Mouse (Mus musculus) megakaryocyte, adult 5-6 weeks (primary cell): ENCODE measurements around the gene Aplp1. TPM values are rescaled to one million over a fixed set of nuclear protein-coding genes. Genes with fewer than 3 reads are reported as not detected.
A peak's percentile ranks its signal among the peaks of the same experiment; 100 is the strongest.
"Not testable (repeated sequence)": the region's sequence is repeated elsewhere in the genome, so short reads cannot be mapped to it uniquely, and the experiment has no call there.

ENCODE experiments used
- ATAC-seq: 2 replicates; pipeline ENCODE4 v1.8.0; 2016; ENCODE audit warnings: mild to moderate bottlenecking, inconsistent platforms; ENCODE audit not compliant: poor library complexity, severe bottlenecking
- total RNA-seq, 2 experiments: library from RNA; stranded (forward) in 1 of 2; stranded (reverse) in 1 of 2; fragments of 153-499, 151-499 nt in 1 of 2; fragments of 221-1000, 200-1000 nt in 1 of 2; gene quantifications; 2 replicates each; pipeline versions ENCODE4 v1.2.3 to v1.2.4; 2015 to 2017

The Aplp1 gene
- total RNA-seq (2015), result 0.07 and 0.25 TPM in 2 replicates
- total RNA-seq (2017), result 0.08 TPM in 1 of 2 replicates, not detected in the other

GRCm38 (mm10) chr7:30444971-30445751, at the start of gene Aplp1:
Aplp1 (minus strand) TSS chr7:30445535.
- peak; percentile 21; the same call in 1 of the 2 replicates for ATAC-seq

- ATAC-seq, result no peak
Observed at GRCm38 (mm10) chr7:30493401-30493931, 48.1 kb upstream of the Aplp1 start, which contains the start of gene Prodh2. Prodh2 (plus strand) TSS chr7:30493622.

- ATAC-seq, result peak; percentile 75
Observed at GRCm38 (mm10) chr7:30492765-30493164, 47.4 kb upstream of the Aplp1 start.

- ATAC-seq, result no peak
Observed at GRCm38 (mm10) chr7:30490957-30491307, 45.6 kb upstream of the Aplp1 start.

DNA sequence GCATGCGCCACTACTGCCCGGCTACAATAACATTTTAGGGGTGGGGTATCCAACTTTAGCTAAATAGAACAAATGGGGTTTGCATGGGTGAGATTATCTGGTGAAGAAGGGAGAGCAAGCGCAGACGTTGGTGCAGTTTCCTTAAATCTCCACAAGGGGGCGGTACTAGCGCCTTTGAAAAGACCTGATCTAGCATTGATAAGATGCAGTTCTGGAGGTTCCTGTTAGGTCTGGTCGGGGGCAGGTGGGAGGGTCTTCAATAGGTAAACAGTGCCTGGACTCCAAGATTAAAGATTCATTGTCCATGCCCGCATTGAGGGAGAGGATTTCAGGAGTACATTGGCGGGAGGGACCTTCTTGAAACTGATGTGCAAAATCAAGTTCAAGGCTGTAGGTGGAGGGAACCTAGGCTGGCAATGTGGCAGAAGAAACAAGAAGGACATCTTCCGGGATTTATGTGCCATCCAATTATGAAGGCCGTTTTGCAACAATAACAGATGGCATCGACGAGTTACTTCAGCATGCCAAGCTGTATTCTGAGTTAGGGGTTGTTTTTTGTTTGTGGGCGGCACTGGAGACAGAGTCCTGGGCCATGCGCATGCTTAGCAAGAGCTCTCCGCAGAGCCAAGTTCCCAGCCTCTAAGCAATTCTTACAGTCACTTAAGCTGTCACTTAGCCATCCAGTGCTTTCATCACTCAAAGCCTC, 45.1 kb upstream of the Aplp1 start:
- ATAC-seq, result no peak; the same call in 1 of the 2 replicates

DNA sequence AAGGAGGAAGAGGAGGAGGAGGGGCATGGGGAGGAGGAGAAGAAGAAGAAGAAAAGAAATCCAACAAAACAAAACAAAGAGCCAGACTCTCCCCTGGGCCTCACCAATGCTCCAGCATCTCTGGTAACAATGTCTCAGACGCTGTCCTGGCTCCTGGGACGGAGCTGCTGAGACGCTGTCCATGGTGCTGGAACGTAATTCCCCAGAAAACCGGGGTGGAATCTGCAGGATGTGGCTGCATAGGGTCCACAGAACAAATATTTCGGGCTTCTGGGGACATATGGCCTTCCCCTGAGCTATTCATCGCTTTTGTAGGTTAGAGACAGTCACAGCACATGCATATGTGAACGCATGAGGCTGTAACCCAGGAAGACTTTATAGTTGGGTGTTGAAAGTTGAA, 38.9 kb upstream of the Aplp1 start:
- ATAC-seq, result no peak

DNA sequence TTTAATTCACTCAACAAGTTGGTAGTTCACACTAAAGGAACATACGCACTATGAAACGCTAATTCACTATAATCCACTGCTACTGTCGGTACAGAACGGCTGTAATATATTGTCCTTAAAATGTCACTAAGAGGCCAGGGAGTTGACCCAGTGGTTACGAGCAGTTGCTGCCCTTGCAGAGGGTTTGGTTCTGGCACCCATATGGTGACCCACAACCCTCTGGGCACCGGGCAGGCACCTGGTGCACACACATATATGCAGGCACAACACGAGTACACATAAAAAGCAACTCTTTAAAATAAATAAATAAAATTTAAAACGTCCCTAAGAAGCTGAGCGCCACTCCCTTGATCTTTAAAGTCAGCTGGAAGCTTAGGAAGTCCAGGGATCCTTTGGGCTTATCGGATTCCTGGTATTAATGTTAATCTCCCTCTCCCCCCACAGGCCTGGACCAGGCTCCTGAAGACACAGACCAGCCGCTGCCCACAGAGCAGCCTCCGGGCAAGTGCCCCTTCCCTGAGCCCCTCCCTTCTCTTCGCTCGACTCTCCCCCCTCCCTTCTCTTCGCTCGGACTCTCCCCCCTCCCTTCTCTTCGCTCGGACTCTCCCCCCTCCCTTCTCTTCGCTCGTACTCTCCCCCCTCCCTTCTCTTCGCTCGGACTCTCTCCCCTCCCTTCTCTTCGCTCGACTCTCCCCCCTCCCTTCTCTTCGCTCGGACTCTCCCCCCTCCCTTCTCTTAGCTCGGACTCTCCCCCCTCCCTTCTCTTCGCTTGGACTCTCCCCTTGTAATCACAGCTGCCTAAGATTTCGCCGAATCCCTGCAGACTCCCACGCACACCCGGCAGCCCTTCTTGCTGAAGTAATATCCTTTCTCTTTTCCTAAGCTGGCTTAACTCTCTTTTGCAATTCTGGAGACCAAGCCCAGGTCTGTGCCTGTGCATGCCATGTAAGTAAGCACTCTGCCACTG, 32.4 kb upstream of the Aplp1 start:
- no peak for ATAC-seq

DNA sequence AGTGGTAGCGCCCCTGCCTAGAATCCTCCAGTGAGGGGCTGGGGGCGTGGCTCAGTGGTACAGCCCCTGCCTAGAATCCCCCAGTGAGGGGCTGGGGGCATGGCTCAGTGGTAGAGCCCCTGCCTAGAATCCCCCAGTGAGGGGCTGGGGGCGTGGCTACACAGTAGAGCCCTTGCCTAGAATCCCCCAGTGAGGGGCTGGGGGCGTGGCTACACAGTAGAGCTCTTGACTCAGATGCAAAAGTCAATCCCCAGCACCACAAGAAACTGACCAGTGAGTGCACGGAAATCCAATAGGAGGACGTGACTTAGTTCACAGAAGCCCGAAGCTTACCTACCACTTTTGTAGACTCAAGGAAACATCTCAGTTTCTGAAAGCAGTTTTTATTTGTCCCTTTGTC, 30.8 kb upstream of the Aplp1 start:
- ATAC-seq, result not testable (repeated sequence)

DNA sequence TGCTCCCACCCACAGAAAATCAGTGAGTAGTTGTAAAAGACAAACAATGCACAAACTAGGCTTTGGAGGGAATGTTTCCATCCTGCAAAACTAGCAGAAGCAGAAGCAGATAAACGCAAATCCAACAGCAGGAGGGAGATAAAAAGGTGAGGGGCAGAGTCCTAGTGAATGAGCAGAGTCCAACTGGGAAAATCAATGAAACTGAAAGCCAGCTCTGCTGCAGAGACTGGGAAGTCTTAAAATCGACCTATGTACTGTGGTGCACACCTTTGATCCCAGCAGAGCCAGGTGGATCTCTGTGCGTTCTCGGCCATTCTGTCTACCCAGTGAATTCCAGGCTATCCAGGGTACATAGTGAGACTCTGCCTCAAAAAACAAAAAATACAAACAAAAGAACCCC, 29.7 kb upstream of the Aplp1 start:
- no peak for ATAC-seq

- ATAC-seq, result peak; percentile 91
Observed at GRCm38 (mm10) chr7:30472411-30472810, 27.1 kb upstream of the Aplp1 start.

- ATAC-seq, result no peak
Observed at GRCm38 (mm10) chr7:30464816-30465300, 19.5 kb upstream of the Aplp1 start.

DNA sequence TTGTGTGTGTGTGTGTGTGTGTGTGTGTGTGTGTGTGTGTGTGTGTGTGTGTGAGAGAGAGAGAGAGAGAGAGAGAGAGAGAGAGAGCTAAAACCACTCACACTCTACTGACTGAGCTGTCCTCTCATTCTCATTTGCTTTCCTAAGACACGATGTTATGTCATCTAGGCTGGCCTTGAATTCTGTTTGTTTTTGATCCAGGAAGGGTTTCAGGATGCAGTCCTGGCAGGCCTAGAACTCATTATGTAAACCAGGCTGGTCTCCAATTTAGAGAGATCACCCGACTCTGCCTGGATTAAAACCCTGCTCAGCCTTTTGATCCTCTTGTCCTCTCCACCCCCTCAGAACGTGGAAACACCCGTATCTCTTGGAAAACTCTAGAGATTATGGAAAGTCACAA, 18.7 kb upstream of the Aplp1 start:
- ATAC-seq, result no peak

- no peak for ATAC-seq
Observed at GRCm38 (mm10) chr7:30463568-30463967, 18.2 kb upstream of the Aplp1 start.

DNA sequence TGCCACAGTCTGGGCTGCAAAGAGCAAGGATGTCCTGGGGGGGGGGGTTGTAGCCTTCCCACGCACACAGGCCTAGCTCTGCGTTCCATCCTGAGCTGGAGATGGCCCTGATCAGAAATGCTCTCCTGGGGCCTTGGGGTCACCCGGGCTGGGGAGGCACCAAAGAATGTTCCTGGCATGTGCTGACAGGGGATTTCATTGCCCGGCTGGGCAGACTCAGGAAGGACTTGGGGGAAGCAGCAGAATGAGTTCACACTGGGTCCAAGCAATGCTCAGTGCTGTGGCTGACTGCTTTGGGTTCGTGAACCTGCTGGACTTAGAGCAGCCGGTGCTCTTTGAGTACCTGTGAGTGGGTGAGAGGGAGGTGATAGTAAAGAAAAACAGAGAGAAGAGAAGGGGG, 14.1 kb upstream of the Aplp1 start:
- ATAC-seq, result no peak

DNA sequence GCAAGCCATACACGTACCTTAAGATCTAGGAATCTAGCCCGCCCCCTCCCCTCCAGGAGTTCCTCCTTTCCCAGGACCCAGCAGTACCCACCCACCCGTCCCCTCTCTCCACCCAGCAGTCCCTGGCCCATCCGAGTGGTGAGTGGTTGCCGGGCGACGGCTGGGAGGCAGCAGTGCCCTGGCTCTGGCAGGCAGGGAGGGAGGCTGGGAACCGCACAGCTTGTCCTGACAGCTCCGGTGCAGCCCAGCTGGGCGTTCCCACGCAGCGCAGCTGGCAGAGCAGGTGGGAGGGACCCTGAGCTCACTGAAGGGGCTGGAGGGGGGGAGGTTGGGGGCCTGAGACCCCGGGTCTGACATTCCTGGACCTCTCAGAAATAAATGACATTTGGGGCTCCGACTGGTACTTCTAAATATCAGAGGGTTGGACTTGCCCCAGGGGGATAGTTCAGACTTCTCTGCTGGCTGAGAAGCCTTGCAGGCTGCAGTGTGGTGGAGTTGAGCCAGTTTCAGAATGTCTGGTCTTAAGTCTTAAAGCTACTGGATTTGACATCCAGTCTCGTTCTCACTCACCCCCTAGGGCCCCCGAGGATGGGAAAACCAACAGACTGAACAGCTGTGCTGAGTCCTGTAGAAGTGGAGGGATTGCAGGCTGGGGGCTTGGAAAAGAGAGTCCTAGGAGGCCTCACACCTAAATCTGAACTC, 12.4 kb upstream of the Aplp1 start, which contains the start of the genes Kirrel2 and Nphs1:
Gene Kirrel2, minus strand, starts transcription at position 62 of the 702 bp plus-strand sequence.
Gene Nphs1, plus strand, starts transcription at position 687 of the 702 bp plus-strand sequence.
- no peak for ATAC-seq

GRCm38 (mm10) chr7:30456911-30457628, 11.7 kb upstream of the Aplp1 start:
- ATAC-seq, result no peak

DNA sequence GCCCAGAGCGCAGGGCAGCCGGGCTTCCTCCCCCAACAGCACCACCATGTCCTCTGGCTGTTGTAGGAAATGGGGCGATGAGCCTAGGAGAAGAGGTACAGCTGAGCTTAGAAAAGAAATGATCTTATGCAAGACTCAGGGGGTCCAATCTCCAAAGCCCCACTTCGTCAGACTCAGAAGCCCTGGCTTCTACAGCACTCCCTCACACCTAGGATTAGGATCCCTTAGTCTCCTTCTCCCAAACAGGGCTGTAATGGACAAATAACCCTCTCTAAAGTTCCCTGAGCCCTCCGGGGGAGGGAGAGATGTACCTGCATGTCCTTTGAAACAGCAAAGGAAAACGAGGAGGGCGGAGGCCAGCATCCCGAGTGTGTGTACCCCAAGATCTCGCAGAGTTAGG, 11.2 kb upstream of the Aplp1 start:
- no peak for ATAC-seq

- peak; percentile 31; the same call in 1 of the 2 replicates for ATAC-seq
Observed at GRCm38 (mm10) chr7:30454259-30454658, 8.9 kb upstream of the Aplp1 start.

DNA sequence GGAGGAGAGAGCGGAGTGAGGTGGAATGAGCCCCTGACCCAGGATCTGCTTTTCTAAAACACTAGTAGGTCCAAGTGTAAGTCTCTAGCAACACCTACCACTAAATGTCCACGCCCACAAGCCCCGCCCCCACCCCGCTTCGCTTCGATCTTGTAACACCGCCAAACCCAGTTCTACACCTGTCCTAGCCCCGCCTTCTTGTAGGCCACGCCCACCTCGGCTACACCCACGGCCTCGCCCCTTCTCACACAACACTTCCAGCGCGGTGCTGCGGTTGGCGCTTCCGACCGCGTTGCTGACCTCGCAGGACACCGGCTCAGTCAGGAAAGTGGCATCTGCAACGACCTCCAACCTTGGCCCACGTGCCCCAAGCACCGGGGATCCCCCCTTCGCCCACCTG, 8.4 kb upstream of the Aplp1 start:
- peak; percentile 92 for ATAC-seq
